Mouse (Mus musculus) WW6 (cell line): ENCODE data around the gene Ifi204.
"Not testable (repeated sequence)": the region's sequence is repeated elsewhere in the genome, so short reads cannot be mapped to it uniquely, and the experiment has no call there.

Experiments
- DNase-seq: peaks from one replicate; pipeline ENCODE4 v3.0.0-alpha.2; 2013; ENCODE audit warnings: low read depth, low spot score

The Ifi204 gene

DNA sequence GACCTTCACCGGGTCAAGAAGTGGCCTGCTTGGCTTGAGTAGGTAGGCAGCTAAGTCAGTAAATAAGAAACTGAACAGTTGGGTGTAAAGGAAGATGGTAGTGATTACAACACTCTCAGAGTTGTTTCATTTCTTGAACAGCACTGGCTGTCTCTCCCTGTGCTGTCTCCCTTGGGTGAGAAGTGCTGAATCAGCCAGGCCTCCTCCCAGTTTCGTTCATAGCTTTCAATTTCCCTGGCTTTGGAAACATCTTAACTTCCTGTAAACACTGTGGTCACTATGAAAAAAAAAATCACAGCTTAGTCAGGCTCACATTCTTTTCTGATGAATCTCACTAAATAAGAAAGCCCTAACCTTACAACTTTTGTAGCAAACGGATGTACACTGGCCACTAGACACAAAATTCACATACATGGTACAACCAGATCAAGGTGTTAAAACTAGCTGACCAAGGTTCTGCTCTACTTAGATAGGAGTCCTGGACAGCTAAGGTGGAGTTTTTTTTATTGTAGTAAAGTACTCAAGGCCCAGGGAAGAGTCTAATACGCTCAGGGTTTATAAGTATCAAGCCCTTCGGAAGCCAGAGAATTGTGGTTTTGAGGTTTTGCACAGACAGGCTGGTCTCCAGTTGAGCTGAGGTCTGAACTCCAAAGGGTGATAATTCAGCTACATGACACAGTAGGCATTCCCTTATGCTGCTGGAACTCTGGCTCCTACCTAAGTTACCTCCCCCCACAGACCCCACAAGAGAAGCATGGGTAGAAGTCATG, at the start of gene Ifi204:
TSS of gene Ifi204 (minus strand) at position 96 of the 770 bp plus-strand sequence.
- not testable (repeated sequence) for DNase-seq

GRCm38 (mm10) chr1:173809294-173809693, 42.6 kb upstream of the Ifi204 start:
- DNase-seq: not testable (repeated sequence)

GRCm38 (mm10) chr1:173802689-173803281, 36.0 kb upstream of the Ifi204 start:
- not testable (repeated sequence) for DNase-seq

DNA sequence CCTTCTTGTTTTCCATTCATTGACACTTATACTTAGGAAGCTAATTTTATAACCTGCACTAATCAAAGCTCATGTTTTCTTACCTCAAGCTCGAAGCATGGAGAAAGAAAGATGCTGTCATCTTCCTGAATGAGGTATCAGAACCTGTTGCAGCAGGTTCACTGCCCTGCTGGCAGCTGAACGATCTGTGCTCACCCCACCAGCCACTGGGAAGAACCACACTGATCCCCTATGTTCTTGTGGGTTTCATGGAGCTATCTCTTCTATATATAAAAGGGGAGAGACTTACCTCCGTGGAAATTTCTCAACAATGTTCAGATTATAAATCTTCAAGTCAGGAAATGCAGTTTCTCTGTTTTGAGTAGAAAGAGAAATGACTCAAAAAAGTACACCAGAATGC, 35.5 kb upstream of the Ifi204 start:
- DNase-seq: not testable (repeated sequence)

DNA sequence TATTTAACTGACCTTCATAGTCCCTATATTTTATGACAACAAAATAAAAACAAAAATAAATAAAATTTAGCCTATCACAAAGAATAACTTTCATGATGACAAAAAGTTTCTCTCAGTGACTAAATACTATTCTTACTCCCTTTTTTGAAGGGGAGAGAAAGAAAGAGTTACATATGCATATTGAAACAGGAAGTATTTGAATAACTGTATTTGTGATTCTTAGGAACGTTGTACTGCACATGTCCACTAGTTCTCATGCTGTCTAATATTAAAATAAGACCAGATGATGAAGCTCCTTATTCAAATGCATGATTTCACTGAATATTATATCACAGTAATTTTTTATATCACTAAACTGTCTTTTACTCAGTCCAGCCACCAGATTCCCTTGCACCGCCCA, 35.0 kb upstream of the Ifi204 start:
- not testable (repeated sequence) for DNase-seq

- DNase-seq: not testable (repeated sequence)
Measured at GRCm38 (mm10) chr1:173773457-173773856, 6.7 kb upstream of the Ifi204 start.

GRCm38 (mm10) chr1:173760032-173760431, 6.7 kb downstream of the Ifi204 start:
- not testable (repeated sequence) for DNase-seq

DNA sequence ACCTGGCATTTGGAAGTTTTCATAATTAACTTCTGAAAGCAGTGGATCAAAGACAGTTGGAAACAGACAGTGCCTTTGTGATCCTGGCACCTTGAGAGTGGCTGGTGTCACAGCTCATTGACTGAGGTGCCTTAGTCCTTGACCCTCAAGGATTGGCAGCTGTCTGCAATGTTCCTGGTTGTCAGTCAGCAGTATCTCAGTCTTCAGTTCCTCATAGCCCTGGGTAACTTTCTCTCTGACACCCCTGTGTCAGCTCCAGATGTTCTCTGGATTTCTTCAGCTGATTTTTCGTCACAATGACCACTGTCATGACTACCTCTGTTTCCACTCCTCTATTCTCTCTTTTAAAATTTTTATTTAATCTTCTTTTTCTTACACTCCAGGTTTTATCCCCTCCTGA, 24.5 kb downstream of the Ifi204 start:
- no peak for DNase-seq

GRCm38 (mm10) chr1:173741656-173742055, 25.1 kb downstream of the Ifi204 start, which contains the start of gene Ifi207:
Ifi207 (minus strand) TSS chr1:173741747.
- DNase-seq: no peak

GRCm38 (mm10) chr1:173740537-173740936, 26.2 kb downstream of the Ifi204 start:
- no peak for DNase-seq

- DNase-seq: no peak
Measured at GRCm38 (mm10) chr1:173736986-173737385, 29.8 kb downstream of the Ifi204 start.

DNA sequence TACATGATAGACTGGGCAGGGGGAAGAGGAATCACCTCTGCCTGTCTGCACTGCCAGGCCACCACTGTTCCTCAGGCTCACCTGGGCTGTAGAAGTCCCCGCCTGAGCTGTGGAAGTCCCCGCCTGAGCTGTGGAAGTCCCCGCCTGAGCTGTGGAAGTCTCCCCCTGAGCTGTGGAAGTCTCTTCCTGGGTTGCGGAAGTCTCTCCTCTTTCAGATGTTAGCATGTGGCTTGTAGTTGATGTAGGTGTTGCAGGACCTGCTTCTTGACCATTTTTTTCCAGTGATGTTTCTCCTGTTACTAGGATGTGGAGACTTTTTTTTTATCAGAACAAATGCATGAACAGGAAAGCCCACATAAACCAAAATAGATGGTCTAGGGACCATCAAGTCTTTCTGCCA, 31.7 kb downstream of the Ifi204 start:
- DNase-seq: not testable (repeated sequence)

- peak; percentile 14 for DNase-seq
Measured at GRCm38 (mm10) chr1:173733219-173733618, 33.5 kb downstream of the Ifi204 start.
